Mouse (Mus musculus) brown adipose tissue, adult 24 weeks (tissue): ENCODE data around the gene Tcf20. TPM values are rescaled to one million over a fixed set of nuclear protein-coding genes. Genes with fewer than 3 reads are reported as not detected.

Source experiments
- H3K27ac ChIP-seq: fragments of 200-500 bp; replicated peaks from 2 replicates; pipeline ENCODE4 v1.5.1; 2012; ENCODE audit warnings: low read depth, mild to moderate bottlenecking, low read length
- H3K4me1 ChIP-seq: fragments of 200-500 bp; 2 replicates; pipeline ENCODE4 v1.6.1; 2012; ENCODE audit warnings: low read length, mixed read lengths; ENCODE audit not compliant: control insufficient read depth, insufficient read depth, insufficient read length
- H3K4me3 ChIP-seq: fragments of 200-500 bp; 2 replicates; pipeline ENCODE4 v1.5.1; 2012; ENCODE audit warnings: low read depth, mild to moderate bottlenecking, low read length, moderate library complexity; ENCODE audit not compliant: insufficient read depth
- polyA plus RNA-seq: library from polyadenylated mRNA; stranded (reverse); fragments of >200 nt; gene quantifications from 2 replicates; pipeline ENCODE4 v1.2.4, GENCODE M21; 2012; ENCODE audit not compliant: missing spikeins, insufficient read depth, insufficient read length

The Tcf20 gene
- polyA plus RNA-seq, 1 experiment, result 18.2 TPM

DNA sequence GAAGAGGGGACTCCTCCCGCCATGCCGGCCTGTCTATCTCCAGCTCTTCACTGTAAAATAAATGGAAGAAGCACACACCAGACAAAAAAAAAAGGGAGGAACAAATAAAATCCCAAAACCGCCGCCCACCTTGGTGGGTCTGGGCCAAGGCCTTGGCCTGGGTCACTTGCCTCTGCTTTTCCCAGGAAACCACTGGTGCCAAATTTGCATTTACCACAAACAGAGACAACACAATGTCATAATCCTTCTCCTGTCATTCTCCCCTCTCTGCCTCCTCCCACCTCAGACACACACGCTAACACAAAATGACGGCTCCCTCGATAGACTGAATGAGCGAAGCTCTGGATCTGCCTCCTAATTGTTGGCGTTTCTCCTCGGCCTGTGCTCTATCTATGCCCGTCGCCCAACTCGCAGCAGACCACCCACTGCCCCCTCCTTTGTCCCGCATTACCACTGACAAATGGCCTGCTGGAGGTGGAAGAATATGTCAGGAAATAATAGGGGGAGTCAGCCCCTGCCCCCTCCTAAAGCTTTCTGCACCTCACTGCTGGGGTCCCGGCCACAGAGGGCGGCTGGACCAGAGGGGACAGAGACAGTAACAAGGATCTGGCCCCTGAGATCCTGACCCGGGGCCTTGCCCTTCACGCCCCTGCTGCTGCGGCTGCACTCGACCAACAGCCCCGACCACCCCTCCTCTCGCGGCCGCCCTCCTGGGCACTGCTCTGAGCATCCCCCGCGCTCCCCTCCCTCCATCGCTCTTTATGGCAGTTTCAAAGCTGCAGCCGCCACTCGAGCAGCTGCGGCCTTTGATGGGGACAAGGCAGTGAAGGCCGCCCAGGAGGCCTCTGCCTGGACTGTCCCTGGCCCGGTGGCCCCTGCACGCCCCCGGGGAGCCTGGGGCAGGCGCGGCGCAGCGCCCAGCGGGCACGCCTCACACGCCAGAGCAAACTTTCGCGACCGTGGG lies 76.4 kb downstream of the Tcf20 start:
- Histone ChIP-seq H3K27ac (no peak overlapping the region), H3K4me3 (no peak overlapping the region), H3K4me1 (no peaks in the 10 kb centered on the region; the same call in 1 of the 2 replicates)

DNA sequence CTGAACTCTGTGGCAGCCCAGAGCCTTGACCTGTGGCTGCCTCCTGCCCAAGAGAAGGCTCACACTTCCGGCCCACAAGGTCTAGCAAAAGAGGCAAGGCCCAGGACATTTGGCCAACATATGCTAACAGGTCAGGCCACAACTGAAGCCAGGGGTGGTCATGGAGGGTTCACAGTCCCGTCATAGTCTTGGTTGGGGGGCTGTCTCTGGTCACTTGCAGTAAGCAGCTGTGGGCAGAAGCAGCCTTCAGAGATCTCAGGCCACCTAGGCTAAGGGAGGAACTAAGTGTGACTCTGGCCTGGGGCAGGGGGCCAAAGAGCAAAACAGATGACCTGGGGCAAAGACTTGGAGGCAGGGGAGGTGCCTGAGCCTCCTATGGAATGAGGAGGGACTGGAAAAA lies 77.1 kb downstream of the Tcf20 start:
- Histone ChIP-seq H3K4me3 (no peak overlapping the region), H3K4me1 (peaks cover 3% of the 10 kb centered on the region)

DNA sequence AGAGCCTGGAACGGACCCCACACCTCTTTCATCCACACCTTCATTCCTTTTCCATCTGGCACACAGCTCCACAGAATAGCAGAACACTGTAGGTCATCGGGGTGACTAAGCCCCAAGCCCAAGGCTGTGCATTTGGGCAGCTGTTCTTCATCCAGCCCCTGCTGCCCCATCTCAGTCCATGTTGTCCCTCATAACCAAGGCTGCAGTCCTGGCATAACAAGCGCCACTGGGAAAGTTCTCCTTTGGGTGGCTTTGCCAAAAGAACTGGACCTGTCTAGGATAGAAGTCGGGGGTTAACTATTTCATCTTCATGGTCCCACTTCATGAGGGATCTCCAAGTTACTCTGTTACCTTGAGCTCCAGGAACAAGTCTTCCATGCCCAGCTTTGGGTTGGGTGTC lies 77.9 kb downstream of the Tcf20 start:
- Histone ChIP-seq H3K4me3 (no peak overlapping the region), H3K27ac (no peak overlapping the region)

More for the DNA sequence above, 77.1 kb downstream of the Tcf20 start:
- no peak overlapping the region for H3K27ac ChIP-seq

DNA sequence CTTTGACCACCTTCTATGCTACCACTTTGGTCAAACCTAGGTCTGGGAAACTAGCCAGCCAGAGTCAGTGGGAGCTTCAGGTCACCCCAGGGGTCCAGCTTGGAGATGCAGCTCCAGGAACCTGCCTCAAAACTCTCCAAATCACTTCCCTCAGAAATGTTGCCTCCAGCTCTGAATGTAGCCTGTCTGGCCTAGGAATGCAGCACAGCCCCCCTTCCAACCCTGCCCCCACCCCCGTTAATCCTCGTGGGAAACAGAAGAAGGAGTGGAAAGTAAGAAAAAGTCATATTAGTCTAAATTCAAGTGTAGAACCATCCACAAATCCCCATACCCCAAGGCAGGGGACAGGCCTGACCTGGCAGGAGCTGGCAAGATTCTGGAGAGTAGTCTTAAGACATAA lies 79.2 kb downstream of the Tcf20 start:
- H3K27ac ChIP-seq, result no peak overlapping the region

More for the DNA sequence above, 77.9 kb downstream of the Tcf20 start:
- peaks cover 3% of the 10 kb centered on the region for H3K4me1 ChIP-seq

DNA sequence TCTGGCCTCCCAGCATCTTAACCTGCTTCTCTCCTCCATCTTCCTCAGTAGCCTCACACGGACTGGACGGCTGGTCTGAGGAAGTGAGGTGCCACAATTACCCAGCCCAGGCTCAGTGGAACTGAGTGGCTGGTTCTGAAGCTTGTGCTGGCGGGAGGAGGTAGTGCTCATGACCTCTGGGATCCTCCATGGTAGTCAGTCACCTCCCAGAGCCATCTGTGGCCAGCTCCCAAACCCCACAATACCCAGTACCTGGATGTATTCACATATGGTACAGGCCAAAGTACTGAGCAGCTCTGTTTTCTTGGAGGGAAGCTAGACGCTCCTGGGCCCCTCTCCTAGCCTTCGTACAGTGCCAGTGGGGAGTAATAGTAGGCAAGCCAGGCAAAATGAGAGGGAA lies 80.4 kb downstream of the Tcf20 start:
- Histone ChIP-seq H3K4me3 (no peak overlapping the region), H3K27ac (no peak overlapping the region), H3K4me1 (peaks cover 3% of the 10 kb centered on the region)

More for the DNA sequence above, 79.2 kb downstream of the Tcf20 start:
- Histone ChIP-seq H3K4me1 (peaks cover 3% of the 10 kb centered on the region), H3K4me3 (no peak overlapping the region)

DNA sequence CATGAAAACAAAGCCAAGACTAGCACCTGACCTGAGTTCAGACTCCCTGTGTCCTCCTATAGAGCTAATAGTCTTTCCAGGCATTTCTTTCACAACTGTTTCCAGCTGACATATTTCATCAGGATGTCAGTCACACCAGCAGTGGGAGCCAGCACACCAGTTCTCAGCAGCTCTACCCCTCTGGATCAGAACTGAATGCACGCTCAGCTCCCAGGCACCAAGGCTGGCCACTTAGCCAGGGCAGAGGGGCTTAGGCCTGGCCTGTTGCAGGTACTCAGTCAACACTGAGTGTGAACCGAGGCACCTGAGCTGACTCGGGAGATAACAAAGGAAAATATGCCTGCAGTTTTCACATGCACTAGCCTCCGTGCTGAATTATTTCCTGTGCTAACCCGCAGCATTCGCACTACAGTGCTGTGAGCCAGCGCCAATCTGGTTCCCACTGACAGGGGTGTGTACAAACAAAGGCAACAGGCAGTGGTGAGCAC lies 81.1 kb downstream of the Tcf20 start:
- H3K27ac ChIP-seq, result no peak overlapping the region
- H3K4me1 ChIP-seq, result peaks cover 3% of the 10 kb centered on the region

DNA sequence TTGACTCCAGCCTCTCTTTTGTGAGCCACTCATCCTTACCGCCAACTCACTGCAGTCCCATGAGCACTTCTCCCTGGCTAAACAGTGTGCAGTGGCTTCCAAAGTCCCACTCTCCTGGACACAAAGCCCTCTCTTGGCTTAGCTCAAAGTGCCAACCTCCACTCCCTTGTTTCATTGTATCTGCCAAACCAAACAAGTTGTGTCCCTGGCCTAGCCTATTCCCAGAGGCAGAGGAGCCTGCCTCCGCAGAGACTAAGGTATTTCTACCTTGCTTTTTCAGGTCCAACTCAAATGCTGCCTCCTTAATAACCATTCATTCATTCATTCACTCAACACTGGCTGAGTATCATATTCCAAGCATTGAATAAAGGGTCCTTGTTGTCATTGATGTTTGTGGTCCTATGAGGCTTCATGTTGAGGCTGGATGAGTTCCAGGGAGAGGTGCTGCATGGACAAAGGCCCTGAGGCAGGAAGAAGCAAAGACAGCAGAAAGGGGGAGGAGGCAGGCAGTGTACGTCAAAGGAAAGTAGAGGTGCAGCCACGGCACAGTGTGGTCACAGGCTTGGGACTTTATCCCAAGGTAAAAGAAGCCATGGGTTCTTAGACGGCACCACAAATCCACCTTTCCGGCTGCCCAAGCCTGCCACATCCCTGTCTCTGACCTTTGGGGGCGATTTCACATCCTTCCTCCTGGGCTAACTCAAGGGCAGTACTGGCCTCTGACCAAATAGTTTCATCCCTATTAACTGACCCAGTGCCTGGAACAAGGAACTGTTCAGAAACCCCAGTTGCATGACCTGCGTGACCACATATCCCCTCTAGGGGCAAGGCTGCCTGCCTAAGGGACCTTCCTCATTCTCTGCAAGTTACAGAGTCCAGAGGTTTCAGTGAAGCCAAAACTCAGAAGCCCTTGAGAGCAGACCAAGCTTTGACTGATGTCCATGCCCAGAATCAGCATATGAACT lies 82.0 kb downstream of the Tcf20 start:
- H3K27ac ChIP-seq, result no peak overlapping the region
- peaks cover 3% of the 10 kb centered on the region for H3K4me1 ChIP-seq
- no peak overlapping the region for H3K4me3 ChIP-seq

More for the DNA sequence above, 81.1 kb downstream of the Tcf20 start:
- no peak overlapping the region for H3K4me3 ChIP-seq

DNA sequence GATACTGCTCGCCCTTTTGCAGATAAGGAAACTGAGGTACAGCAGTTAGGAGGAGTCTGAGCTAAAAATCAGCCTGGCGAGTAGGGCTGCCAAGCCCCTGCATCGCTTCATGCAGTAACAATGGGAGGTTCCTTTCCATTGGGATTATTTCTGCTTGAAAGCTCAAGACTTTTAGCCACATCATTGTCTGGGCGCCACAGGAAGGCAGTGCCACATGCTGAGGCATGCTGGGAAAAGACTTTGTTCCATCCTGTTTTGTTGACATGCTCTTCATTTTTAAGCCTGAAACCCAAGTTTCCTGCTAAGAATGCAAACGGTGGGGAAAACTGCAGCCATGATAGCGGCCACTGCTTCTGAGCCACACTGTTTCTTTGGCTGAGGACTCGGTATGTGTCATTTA lies 83.1 kb downstream of the Tcf20 start:
- H3K4me1 ChIP-seq, result peaks cover 6% of the 10 kb centered on the region
- no peak overlapping the region for H3K4me3 ChIP-seq
- H3K27ac ChIP-seq, result no peak overlapping the region

DNA sequence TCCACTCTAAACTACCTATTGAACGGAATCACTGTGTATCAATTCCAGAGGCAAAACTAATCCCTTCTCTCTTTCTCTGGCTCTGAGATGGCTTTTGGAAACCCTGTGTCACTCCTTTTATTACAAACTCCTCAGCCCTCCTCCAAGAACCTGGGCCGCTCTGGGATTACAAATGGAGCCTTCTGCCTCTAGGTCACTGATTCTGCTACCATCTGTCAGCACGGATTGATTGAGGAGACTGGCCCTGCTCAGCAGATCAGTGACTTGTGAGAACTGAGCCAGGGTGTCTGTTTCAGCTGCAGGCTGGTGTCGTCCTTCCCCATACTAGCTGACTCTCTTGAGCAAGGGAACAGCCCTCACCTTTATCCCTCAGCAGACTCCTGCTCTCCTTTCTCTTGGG lies 85.2 kb downstream of the Tcf20 start:
- H3K4me3 ChIP-seq, result no peak overlapping the region
- H3K4me1 ChIP-seq, result peaks cover 9% of the 10 kb centered on the region
- H3K27ac ChIP-seq, result no peak overlapping the region

DNA sequence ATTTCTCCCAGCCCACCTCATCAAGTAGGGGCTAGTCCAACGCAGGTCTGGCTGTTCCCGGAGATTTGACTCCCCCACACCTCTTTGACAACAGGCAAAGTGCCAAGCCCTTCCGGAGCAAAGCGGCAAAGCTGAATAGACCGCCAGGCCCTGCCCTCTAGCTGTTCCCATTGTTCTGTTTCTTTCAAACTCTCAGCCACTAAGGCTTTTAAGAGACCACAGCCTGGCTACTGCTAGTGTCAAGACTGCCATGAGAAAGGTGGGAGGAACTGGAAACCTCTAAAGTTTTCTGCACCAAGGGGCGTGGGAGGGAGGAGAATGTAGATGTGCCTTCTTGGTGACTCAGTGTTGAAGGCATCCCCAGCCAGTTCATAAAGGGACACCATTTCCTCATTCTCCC lies 86.4 kb downstream of the Tcf20 start:
- H3K4me3 ChIP-seq, result no peak overlapping the region
- peaks cover 10% of the 10 kb centered on the region for H3K4me1 ChIP-seq
- H3K27ac ChIP-seq, result no peak overlapping the region

DNA sequence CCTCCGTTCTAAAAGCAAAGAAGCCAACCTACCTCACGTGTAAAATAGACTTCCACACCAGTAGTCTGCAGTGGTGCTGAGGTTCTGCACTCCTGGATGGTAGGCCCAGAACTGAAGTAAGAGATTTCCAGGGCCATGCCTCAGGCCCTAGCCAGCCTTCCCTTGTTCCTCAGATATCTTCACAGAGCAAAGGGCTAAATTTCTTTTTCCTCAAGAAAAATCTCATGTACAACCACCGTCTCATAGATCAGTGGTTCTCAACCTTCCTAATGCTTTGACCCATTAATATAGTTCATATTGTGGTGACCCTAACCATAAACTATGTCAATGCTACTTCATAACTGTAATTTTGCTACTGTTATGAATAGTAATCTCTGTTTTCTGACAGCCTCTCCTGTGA lies 87.3 kb downstream of the Tcf20 start:
- no peak overlapping the region for H3K27ac ChIP-seq
- peak overlapping the region; percentile 70 for H3K4me3 ChIP-seq
- peaks cover 9% of the 10 kb centered on the region for H3K4me1 ChIP-seq

DNA sequence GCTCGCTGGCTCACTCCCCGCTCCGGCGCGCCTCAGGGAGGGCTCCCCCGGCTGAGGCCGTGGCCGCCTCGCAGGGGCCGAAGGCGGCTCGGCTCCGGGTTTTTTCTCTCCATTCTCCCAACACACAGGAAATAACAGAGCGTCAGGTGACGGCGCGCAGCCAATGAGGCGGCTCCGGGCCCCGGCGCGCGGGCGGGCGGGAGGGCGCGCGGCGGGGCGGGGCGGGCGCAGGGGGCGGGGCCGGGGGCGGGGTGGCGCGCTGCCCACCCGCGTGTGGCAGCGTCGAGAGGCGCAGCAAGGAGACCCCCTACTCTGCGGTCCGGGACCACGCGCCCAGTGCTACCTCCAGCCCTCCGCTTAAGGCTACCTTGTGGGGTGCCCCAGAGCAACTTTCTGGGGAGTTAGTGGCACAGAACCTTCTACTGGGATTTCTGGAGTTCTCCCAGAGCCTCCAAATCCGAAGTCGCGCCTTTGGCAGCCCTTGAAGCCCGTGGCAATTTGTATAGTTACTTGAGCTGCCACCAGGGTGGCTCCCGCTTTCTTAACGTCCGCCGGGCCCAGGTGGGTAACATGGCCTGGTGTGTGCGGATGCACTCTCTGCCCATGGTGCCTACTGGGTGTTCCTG lies 87.9 kb downstream of the Tcf20 start:
- 0 out of 2 replicates have a peak overlapping the region, but pooled peaks have one; percentile 26 for H3K27ac ChIP-seq

DNA sequence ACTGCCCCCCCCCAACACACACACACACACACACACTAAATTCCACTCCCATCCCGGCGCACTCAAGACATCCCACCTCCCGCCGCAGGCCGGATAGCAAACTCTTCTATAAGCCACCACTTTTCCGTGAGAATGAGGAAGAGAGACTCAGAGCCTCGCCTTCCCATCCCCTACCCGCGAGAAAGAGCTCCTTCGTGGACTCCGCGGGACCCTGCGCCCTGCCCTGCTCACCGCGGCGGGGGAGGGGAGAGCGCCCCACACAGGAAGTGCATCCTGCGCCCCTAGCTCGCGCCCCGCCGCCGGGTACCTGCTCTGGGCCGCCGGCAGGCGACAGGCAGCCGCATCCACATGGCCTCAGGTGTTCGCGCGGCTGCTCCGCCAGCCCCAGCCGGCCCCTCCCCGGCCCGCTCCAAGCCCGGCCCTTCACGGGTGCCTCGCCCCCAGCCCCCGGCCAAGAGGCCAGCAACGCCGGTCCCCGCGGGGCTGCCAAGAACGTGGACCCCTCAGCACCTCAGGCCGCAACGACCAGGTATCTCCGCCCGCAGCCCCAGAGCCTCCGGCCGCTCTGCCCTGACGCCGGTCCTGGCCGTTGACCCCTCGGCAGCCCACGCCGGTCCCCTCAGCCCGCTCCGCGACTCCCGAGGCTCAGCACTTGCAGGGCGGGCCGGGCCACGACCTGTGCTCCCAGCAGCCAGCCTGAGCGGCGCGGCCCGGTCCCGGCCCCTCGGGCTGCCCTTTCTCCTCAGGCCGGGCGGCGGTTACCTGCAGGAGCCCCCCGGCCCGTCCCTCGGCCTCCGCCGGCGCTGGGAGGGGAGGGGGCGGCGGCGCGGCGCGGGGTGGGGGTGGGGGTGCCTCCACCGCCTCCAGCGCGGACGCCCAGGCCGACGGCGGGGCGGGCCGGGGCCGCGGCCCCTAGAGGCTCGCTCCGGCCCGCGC lies 88.7 kb downstream of the Tcf20 start:
- no peak overlapping the region for H3K27ac ChIP-seq
- H3K4me3 ChIP-seq, result peak overlapping the region; percentile 91
- H3K4me1 ChIP-seq, result peaks cover 9% of the 10 kb centered on the region

More for the DNA sequence above, 87.9 kb downstream of the Tcf20 start:
- peak overlapping the region; percentile 91 for H3K4me3 ChIP-seq
- H3K4me1 ChIP-seq, result peaks cover 9% of the 10 kb centered on the region
